Comparison of ENCODE assay signal across 9 mouse cellular contexts in genomic region chr6:114876033-114876432, GRCm38 (mm10).
A peak's percentile ranks its signal among the peaks of the same experiment; 100 is the strongest.
DNase-seq lines count a peak whose midpoint lies in the region; ATAC-seq and TF ChIP-seq lines count a peak whose summit lies in the region.
"Had no signal": no experiment of that assay in that cellular context is flagged by ENCODE, and none has a peak within 500 bp of the region (broad histone marks: within the 10 kb centered on the region; RNA-seq: fewer than 3 reads in every experiment).

No protein-coding gene starts in this region.

- peaks cover 10% of the 10 kb centered on the region for H3K36me3 ChIP-seq in heart, embryonic 14.5 days (ENCODE audit: control insufficient read depth, insufficient read depth, low read length)
- no peaks in the 10 kb centered on the region for H3K36me3 ChIP-seq in hindbrain, embryonic 14.5 days (replicated peaks; ENCODE audit: control insufficient read depth, insufficient read depth)
- H3K36me3 ChIP-seq in midbrain, embryonic 11.5 days (ENCODE audit: control insufficient read depth, insufficient read depth, low read length) = no peaks in the 10 kb centered on the region

- 32% methylated on average over 4 of the region's 4 CpGs for WGBS in heart, embryonic 14.5 days
- 20% methylated on average over 4 of the region's 4 CpGs for WGBS in hindbrain, embryonic 14.5 days
- WGBS in midbrain, embryonic 11.5 days = 23% methylated on average over 4 of the region's 4 CpGs

- peak overlapping the region; percentile 1; the same call in 1 of the 2 replicates for H3K4me2 ChIP-seq in heart, embryonic 14.5 days (ENCODE audit: low read length)
- no peak overlapping the region for H3K4me2 ChIP-seq in hindbrain, embryonic 14.5 days (replicated peaks)
- no peak overlapping the region for H3K4me2 ChIP-seq in midbrain, embryonic 11.5 days

- no peak for TF ChIP-seq CTCF in bone marrow macrophage, adult 2 months (IDR thresholded peaks at IDR 0.05; ENCODE audit: low read depth, low read length)

- no peak overlapping the region for H3K4me3 ChIP-seq in heart, embryonic 14.5 days (ENCODE audit: control insufficient read depth in 1 of 2, insufficient read depth in 1 of 2, low read depth in 1 of 2, low read length in 2 of 2)
- no peak overlapping the region for H3K4me3 ChIP-seq in bone marrow macrophage, adult 2 months (ENCODE audit: insufficient read depth, low read length)
- H3K4me3 ChIP-seq in hindbrain, embryonic 14.5 days (replicated peaks; ENCODE audit: low read length) = no peak overlapping the region
- no peak overlapping the region for H3K4me3 ChIP-seq in midbrain, embryonic 11.5 days (ENCODE audit: low read depth, low read length)

- peak overlapping the region; percentile 96 for H3K27ac ChIP-seq in heart, embryonic 14.5 days (replicated peaks in 1 of 2; ENCODE audit: control insufficient read depth in 1 of 2, insufficient read depth in 1 of 2, low read depth in 2 of 2, low read length in 2 of 2)
- peak overlapping the region; percentile 92 for H3K27ac ChIP-seq in bone marrow macrophage, adult 2 months (ENCODE audit: insufficient read depth, low read depth, low read length)
- H3K27ac ChIP-seq in hindbrain, embryonic 14.5 days = peak overlapping the region; percentile 92
- H3K27ac ChIP-seq in midbrain, embryonic 11.5 days (ENCODE audit: low read depth, low read length) = peak overlapping the region; percentile 84

- intact Hi-C loops in left cerebral cortex, postnatal 14 days (cut with DNase I) = loop anchor here (5.0 kb wide), 1 partner anchor 46 kb away; no protein-coding TSS in a partner anchor

- no peak for DNase-seq in heart, adult 11 months
- no peak for DNase-seq in hindbrain, embryonic 14.5 days (ENCODE audit: low spot score)
- DNase-seq in midbrain, embryonic 11.5 days (ENCODE audit: low spot score, missing footprints) = peak; percentile 91
- no peak for DNase-seq in left cerebral cortex, postnatal 14 days (ENCODE audit: low spot score in 2 of 2)
- DNase-seq in cerebellum, adult 9-11 months = no peak
- DNase-seq in gastrocnemius, postnatal 4 days (ENCODE audit: low spot score in 2 of 2) = no peak
- DNase-seq: layer of hippocampus, adult 9-11 months had no signal

- H3K9ac ChIP-seq in heart, embryonic 14.5 days (ENCODE audit: low read length) = peak overlapping the region; percentile 81; the same call in 1 of the 2 replicates
- peak overlapping the region; percentile 57; the same call in 1 of the 2 replicates for H3K9ac ChIP-seq in hindbrain, embryonic 14.5 days
- peak overlapping the region; percentile 47 for H3K9ac ChIP-seq in midbrain, embryonic 11.5 days (ENCODE audit: low read length)

- H3K27me3 ChIP-seq in heart, embryonic 14.5 days (ENCODE audit: control insufficient read depth, insufficient read depth, low read length) = no peaks in the 10 kb centered on the region
- no peaks in the 10 kb centered on the region for H3K27me3 ChIP-seq in hindbrain, embryonic 14.5 days (ENCODE audit: control insufficient read depth, insufficient read depth, low read length)
- H3K27me3 ChIP-seq in midbrain, embryonic 11.5 days (ENCODE audit: control insufficient read depth, insufficient read depth, low read length) = no peaks in the 10 kb centered on the region

- peaks cover 63 to 88% of the 10 kb centered on the region in 2 experiments for H3K4me1 ChIP-seq in heart, embryonic 14.5 days (ENCODE audit: control insufficient read depth in 2 of 2, insufficient read depth in 2 of 2, low read length in 2 of 2)
- peaks cover 32% of the 10 kb centered on the region for H3K4me1 ChIP-seq in bone marrow macrophage, adult 2 months (ENCODE audit: control insufficient read depth, insufficient read depth, low read length)
- H3K4me1 ChIP-seq in hindbrain, embryonic 14.5 days (replicated peaks; ENCODE audit: control insufficient read depth, insufficient read depth, low read length) = peaks cover 70% of the 10 kb centered on the region
- H3K4me1 ChIP-seq in midbrain, embryonic 11.5 days (ENCODE audit: control insufficient read depth, insufficient read depth, low read length) = peaks cover 56% of the 10 kb centered on the region

- no peak for TF ChIP-seq POLR2A in bone marrow macrophage, adult 2 months (IDR thresholded peaks at IDR 0.05; ENCODE audit: borderline replicate concordance, low read depth, low read length)

- ATAC-seq in heart, embryonic 14.5 days (ENCODE audit: insufficient number of reproducible peaks, insufficient read depth, low FRiP score, low read depth) = no peak
- no peak for ATAC-seq in hindbrain, embryonic 14.5 days (ENCODE audit: low FRiP score)
- ATAC-seq in midbrain, embryonic 11.5 days (ENCODE audit: low FRiP score) = no peak

- H3K9me3 ChIP-seq in heart, embryonic 14.5 days (ENCODE audit: control insufficient read depth, low read length) = no peaks in the 10 kb centered on the region
- H3K9me3 ChIP-seq in hindbrain, embryonic 14.5 days (ENCODE audit: control insufficient read depth, low read length) = no peaks in the 10 kb centered on the region
- H3K9me3 ChIP-seq in midbrain, embryonic 11.5 days (ENCODE audit: control insufficient read depth, low read length) = no peaks in the 10 kb centered on the region
